Mouse (Mus musculus): ENCODE data around the gene Map2k6.

The Map2k6 gene

GRCm38 (mm10) chr11:110563272-110563671 lies 164.3 kb downstream of the Map2k6 start:
- DNase-seq (ENCODE audit: low spot score) = no peak

DNA sequence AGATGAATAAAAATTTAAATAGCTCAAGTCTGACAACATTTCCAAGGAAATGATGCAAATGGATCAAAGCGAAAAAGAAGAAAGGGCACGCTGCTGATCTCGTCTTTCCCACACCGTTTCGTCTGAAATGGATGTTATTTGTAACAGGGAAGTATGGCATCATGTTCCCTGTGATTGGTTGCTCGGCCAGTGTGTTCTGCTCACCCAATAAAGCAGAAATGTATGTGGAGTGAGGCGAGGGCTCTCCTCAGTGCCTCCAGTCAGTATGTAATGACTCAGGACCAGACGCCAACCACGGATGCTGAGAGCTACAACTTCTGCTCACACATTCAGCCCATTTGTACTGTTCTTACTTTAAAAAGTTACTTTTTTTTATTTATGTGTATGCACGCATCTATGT lies 164.9 kb downstream of the Map2k6 start:
- DNase-seq (ENCODE audit: low spot score) = no peak

DNA sequence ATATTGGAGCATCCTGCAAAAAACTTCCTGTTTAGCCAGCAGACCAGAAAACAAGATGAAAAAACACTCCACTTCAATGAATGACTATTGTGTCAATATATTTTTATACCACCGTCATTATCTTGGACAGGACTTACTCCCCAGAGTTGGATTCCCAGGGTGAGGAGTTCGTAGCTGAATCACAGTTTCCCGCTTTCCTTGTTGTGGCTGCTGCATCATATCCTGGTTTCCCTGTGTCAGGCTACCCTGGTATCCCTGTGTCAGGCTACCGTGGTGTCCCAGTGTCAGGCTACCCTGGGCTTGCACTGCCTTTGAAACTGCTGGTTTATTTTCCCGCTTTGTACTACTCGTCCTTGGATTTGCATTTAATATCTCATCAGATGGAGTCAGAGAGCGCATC lies 167.4 kb downstream of the Map2k6 start:
- no peak for DNase-seq (ENCODE audit: low spot score)

GRCm38 (mm10) chr11:110572548-110572947 lies 173.6 kb downstream of the Map2k6 start:
- DNase-seq (ENCODE audit: low spot score) = peak; percentile 47
